Mouse (Mus musculus) layer of hippocampus, adult 9-10 months (tissue): ENCODE data around the gene Vmn1r46.
A peak's percentile ranks its signal among the peaks of the same experiment; 100 is the strongest.
"Not testable (repeated sequence)": the region's sequence is repeated elsewhere in the genome, so short reads cannot be mapped to it uniquely, and the experiment has no call there.

Source experiments
- DNase-seq: peaks from one replicate; pipeline ENCODE4 v3.0.0; 2022; ENCODE audit warnings: low spot score

The Vmn1r46 gene

DNA sequence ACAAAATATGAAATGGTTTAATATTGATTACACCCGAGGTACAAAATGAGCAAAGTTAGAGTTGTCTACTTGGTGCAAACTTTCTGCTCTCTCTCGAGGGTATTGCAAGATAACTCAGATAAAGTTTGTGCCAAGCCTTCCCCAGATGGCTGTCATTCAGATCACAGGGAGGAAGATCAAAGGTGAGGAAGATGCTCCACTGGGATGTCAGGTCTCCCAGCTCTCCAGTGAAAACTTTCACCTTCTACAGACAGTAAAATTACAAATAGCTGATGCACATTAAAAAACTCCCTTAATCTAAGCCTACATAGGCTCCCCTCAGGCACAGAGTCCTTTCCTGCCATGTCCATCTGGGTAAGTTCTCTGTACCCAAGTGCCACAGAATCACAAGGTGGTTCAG lies at the start of gene Vmn1r46:
Gene Vmn1r46, plus strand, starts transcription at position 301 of the 400 bp plus-strand sequence.
- no peak for DNase-seq

DNA sequence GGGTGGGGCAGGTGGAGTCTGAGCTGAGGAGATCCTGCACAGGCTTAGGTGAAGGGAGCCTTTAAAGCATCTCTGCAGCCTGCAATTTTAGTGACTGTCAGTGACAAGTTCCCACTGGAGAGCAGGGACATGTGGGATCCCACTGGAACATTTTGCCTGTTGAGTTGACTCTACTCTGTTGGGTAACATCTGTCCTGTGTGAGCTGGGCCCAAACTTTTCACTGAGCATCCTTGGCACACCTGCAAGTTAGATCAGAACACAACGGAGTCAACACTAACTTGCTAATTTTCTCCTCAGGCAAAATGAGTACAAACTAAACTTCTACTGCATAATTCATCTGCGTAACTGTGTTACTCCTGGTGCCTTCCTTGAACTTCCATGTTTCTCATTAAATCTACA lies 28.6 kb upstream of the Vmn1r46 start, which contains the start of gene Vmn1r45:
Gene Vmn1r45, minus strand, starts transcription at position 101 of the 400 bp plus-strand sequence.
- DNase-seq: not testable (repeated sequence)

DNA sequence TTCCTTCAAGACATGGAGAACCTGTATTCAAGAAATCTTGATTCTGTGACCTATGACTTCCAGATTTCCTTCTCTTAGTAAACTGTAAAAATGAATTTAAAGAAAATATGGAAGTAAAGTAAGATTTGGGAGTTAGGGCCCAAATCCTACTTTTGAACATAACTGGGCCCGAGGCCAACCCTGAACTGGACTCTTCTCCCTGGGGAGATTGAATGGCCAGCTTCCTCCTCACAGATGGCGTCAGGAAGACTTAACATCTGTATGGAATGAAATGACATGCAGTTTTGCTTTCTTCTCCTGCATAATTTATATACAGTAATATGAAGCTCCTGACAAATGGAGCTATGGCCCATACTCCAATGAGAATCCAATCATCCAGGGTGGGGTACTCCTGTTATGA lies 28.2 kb upstream of the Vmn1r46 start:
- DNase-seq: no peak

DNA sequence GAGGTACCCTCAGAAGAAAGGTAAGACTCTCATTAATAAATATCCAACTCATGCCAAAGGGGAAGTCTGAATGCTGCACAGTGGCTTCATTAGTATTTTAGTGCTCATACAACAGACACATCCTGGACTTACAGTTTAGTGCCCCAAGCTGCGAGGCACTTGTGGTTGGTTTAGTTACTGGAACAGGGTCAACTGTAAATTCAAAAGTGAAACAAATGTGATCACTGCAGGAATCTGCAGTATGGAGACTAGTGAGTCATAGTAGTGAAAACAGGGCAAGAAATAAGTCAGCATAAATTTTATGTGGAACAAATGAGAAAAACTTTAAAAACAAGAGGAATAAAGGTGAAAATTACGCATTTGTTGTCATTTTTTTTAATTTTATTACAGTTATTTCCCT lies 15.6 kb upstream of the Vmn1r46 start:
- DNase-seq: no peak

DNA sequence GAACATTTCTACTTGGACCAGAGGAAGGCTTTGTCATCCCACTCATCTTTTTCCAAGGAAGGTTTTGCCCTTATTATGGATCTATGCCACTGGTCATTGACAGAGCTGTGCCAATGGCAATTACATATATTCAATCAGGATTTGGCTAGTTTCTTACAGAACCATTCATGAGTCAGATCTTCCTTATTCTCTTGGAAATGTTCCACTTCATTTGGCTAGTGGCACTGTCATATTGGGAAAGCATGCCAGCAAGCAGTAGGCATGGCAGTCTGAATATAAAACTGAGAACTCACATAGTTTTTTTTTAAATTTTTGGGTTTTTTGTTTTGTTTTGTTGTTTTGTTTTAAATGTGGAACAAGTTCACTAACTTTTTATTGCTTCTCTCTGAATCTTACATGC lies 2.8 kb upstream of the Vmn1r46 start:
- DNase-seq: no peak

DNA sequence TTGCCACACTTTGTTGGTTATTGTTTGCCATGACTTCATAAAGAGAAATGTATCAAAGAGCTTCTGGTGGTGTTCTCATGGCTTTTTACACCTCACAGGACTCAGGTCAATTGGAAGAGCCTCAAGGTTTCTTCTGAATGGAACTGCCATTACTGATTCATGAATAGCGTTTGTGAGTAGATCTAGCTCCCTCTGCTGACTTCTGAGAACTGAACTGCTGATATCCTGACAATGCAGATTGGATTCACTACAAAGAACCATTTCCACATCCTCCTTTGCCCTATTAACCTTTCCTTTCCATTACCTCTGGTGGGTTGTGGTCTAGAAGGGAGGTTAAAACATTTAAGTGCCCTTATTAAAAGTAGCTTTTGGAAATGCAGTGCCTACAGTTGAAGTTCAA lies 16.9 kb downstream of the Vmn1r46 start:
- DNase-seq: peak; percentile 2

DNA sequence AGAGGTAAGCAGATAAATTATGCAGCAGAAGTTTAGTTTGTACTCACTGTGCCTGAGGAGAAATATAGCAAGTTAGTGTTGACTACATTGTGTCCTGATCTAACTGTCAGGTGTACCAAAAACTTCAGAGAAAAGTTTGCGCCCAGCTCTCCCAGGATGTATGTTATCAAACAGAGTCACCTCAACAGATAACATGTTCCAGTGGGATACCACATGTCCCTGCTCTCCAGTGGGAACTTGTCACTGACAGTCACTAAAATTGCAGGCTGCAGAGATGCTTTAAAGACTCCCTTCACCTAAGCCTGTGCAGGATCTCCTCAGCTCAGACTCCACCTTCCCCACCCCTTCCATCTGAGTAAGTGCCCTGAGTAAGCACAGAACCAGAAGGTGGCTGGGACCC lies 46.7 kb downstream of the Vmn1r46 start, which contains the start of gene Vmn1r47:
Gene Vmn1r47, plus strand, starts transcription at position 301 of the 400 bp plus-strand sequence.
- not testable (repeated sequence) for DNase-seq
